Mouse (Mus musculus): Measurements from ENCODE around the gene Plxna4.

Plxna4 gene

GRCm38 (mm10) chr6:32475958-32476357 is 112.0 kb downstream of the Plxna4 start:
- no peak for DNase-seq (ENCODE audit: low spot score in 2 of 2)

- DNase-seq (ENCODE audit: low spot score in 2 of 2), result no peak
These were observed 115.9 kb downstream of the Plxna4 start for GRCm38 (mm10) chr6:32472062-32472461.

- DNase-seq (ENCODE audit: low spot score in 2 of 2), result no peak
These were observed 116.4 kb downstream of the Plxna4 start for GRCm38 (mm10) chr6:32471639-32472038.

GRCm38 (mm10) chr6:32469196-32469595 is 118.8 kb downstream of the Plxna4 start:
- no peak for DNase-seq (ENCODE audit: low spot score in 2 of 2)

- no peak for DNase-seq (ENCODE audit: low spot score in 2 of 2)
These were observed 122.9 kb downstream of the Plxna4 start for GRCm38 (mm10) chr6:32465129-32465528.

- no peak for DNase-seq (ENCODE audit: low spot score in 2 of 2)
These were observed 123.4 kb downstream of the Plxna4 start for GRCm38 (mm10) chr6:32464637-32465036.

GRCm38 (mm10) chr6:32464046-32464445 is 123.9 kb downstream of the Plxna4 start:
- no peak for DNase-seq (ENCODE audit: low spot score in 2 of 2)

- no peak for DNase-seq (ENCODE audit: low spot score in 2 of 2)
These were observed 127.6 kb downstream of the Plxna4 start for GRCm38 (mm10) chr6:32460400-32460799.

- no peak for DNase-seq (ENCODE audit: low spot score in 2 of 2)
These were observed 131.4 kb downstream of the Plxna4 start for GRCm38 (mm10) chr6:32456641-32457040.

- no peak for DNase-seq (ENCODE audit: low spot score in 2 of 2)
These were observed 136.1 kb downstream of the Plxna4 start for GRCm38 (mm10) chr6:32451851-32452250.

- no peak for DNase-seq (ENCODE audit: low spot score in 2 of 2)
These were observed 138.6 kb downstream of the Plxna4 start for GRCm38 (mm10) chr6:32449237-32449963.

GRCm38 (mm10) chr6:32448787-32449186 is 139.2 kb downstream of the Plxna4 start:
- DNase-seq (ENCODE audit: low spot score in 2 of 2), result no peak

GRCm38 (mm10) chr6:32446276-32446675 is 141.7 kb downstream of the Plxna4 start:
- no peak for DNase-seq (ENCODE audit: low spot score in 2 of 2)

GRCm38 (mm10) chr6:32445246-32445645 is 142.7 kb downstream of the Plxna4 start:
- no peak for DNase-seq (ENCODE audit: low spot score in 2 of 2)

- no peak for DNase-seq (ENCODE audit: low spot score in 2 of 2)
These were observed 143.6 kb downstream of the Plxna4 start for GRCm38 (mm10) chr6:32444393-32444792.

GRCm38 (mm10) chr6:32443679-32444078 is 144.3 kb downstream of the Plxna4 start:
- DNase-seq (ENCODE audit: low spot score in 2 of 2), result no peak

- DNase-seq (ENCODE audit: low spot score in 2 of 2), result no peak
These were observed 148.6 kb downstream of the Plxna4 start for GRCm38 (mm10) chr6:32439434-32439833.

- DNase-seq (ENCODE audit: low spot score in 2 of 2), result no peak
These were observed 150.8 kb downstream of the Plxna4 start for GRCm38 (mm10) chr6:32437219-32437618.

- no peak for DNase-seq (ENCODE audit: low spot score in 2 of 2)
These were observed 164.9 kb downstream of the Plxna4 start for GRCm38 (mm10) chr6:32423124-32423523.

GRCm38 (mm10) chr6:32420610-32421009 is 167.4 kb downstream of the Plxna4 start:
- no peak for DNase-seq (ENCODE audit: low spot score in 2 of 2)

GRCm38 (mm10) chr6:32417351-32417750 is 170.6 kb downstream of the Plxna4 start:
- DNase-seq (ENCODE audit: low spot score in 2 of 2), result no peak

GRCm38 (mm10) chr6:32411325-32411724 is 176.7 kb downstream of the Plxna4 start:
- DNase-seq (ENCODE audit: low spot score in 2 of 2), result no peak

GRCm38 (mm10) chr6:32409625-32410024 is 178.4 kb downstream of the Plxna4 start:
- DNase-seq (ENCODE audit: low spot score in 2 of 2), result no peak
